Mouse (Mus musculus): ENCODE measurements around the gene Fuk.
"Not testable (repeated sequence)": the region's sequence is repeated elsewhere in the genome, so short reads cannot be mapped to it uniquely, and the experiment has no call there.

The Fuk gene

DNA sequence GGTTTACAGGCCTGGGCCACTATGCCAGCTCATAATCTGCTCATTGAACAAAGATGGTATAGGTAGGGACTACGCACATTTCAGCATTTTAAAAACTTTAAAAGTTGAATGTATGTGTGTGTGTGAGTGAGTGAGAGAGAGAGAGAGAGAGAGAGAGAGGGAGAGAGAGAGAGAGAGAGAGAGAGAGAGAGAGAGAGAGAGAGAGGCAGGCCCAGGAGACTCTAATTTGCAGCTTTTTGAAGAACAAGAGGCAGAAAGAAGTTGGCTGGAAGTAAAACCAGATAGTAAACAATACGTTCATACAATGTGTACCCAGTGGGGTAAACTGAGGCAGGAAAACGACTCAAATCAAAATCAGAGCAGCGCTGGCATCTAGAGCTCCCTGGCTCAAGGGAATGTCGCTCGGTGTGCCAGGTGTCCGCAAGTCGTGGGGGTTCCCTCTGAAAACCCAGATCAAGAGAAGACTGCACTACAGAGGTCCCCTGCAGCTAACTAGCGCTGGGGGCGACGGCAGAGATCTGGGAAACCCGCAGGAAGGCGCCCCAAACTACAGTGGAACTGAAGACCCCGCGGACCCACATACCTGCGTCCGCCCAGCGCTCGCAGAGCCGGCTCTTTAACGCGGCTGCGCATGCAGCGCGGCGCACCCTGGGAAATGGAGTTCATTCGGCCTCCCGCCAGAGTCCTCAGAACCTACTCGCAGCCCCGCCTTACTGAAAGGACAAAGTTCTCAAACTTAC, at the start of gene Fuk:
Fuk (minus strand) TSS at position 650 of the 740 bp plus-strand sequence.
- peak; percentile 76 for DNase-seq (ENCODE audit: inconsistent ontology term)

GRCm38 (mm10) chr8:110950065-110950484, 47.8 kb upstream of the Fuk start:
- no peak for DNase-seq (ENCODE audit: inconsistent ontology term)

DNA sequence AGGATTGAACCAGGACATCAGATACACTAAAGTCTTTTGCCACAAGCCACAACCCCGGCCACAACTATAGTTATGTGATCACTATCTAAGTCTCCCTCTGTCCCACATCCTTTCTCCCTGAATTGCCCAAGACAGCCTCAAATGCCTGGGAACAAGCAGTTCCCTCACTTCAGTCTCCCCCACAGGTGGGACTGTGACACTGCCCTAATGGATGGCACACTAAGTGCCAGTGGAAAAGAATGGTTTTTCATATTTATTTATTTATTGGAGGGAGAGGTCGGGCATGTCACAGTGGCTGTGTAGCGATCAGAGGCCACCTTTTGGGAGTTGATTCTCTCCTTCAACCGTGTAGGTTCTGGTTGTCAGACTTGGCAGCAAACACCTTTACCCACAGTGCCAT, 43.4 kb upstream of the Fuk start:
- DNase-seq (ENCODE audit: inconsistent ontology term): no peak

DNA sequence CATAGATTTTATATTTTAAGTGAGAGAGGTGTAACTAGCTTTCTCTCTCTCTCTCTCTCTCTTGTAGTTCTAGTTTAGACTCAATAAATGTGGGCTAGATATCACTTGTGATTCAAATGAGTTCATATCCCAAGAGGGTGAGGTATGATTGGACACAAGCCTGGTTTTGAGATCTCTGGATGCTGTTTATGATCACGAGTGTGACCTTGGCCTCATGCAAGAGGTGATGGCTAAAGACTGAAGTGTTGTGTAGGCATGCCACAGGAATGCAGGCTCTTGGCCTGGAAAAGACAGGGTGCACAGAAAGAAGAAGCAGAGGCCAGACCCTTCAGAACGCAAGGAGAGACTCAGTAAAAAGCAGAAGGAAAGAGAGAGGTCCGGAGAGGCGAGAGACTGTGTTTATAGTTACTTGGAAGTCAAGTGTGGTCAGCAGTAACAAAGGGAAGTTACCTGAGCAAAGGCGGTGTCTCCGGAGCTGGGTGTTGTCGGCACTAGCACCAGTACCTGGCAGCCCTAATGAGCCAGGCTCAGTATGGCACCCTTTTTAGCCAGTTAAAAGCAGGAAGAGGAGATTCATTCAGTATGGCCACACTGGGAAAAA, 42.1 kb upstream of the Fuk start:
- DNase-seq (ENCODE audit: inconsistent ontology term): peak; percentile 11

DNA sequence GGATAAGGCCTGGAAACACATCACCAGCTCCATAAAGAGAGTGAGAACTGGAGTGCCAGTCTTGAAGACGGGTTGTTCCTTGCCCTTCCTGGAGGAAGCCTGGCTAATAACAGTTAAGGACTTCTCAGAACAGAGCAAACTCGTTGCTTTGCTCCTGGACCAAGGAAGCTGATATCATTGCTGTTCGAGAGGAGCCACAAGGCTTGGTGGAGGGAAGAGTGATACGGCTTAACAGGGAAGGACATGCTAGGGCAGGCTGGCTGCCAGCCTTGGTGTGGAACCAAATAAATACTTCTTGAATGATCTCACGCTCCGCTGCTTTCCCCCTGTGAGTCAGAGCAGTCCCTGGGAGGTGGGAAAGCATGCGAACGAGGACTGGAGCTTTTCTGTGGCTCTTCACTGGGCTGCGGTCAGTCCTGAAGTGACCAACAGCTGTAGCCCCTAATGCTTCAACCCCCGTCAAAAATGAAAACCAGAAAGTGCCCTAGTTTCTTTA, 39.2 kb upstream of the Fuk start:
- DNase-seq (ENCODE audit: inconsistent ontology term): peak; percentile 93

- DNase-seq (ENCODE audit: inconsistent ontology term): no peak
Observed at GRCm38 (mm10) chr8:110940682-110941452, 38.6 kb upstream of the Fuk start.

DNA sequence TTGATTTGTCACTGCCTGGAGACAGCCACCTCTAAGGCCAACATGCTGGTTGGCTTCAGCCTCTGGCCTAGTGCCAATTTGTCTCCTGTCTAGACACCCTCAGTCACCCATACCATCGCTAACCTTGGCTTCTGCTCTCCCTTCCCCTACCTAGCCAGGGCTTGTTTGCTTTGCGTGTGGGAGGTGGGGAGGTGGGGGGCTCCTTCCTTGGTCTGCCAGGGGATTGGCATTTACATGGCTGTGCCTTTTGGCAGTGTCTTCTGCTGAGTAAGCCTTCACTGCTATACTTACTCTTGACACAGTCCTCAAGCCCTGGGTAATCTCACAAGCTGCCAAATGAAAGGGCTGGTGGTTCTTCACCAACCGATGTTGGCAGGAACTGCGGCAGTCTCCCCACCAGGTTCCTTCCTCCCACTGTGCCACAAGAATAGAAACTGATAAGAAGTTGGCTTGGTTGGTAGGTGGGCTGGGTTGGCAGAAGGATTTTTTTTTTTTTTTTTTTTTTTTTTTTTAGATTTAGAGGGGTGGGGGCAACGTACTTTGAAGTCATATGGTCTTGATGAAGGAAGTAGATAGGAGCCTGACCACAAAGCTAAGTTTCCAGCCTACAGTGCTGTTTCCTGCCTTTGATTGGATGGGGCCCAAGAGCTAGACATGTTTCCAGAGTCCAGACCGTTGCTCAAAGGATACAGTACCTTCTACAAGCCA, 36.7 kb upstream of the Fuk start:
- peak; percentile 38 for DNase-seq (ENCODE audit: inconsistent ontology term)

- no peak for DNase-seq (ENCODE audit: inconsistent ontology term)
Observed at GRCm38 (mm10) chr8:110936217-110936616, 33.9 kb upstream of the Fuk start.

DNA sequence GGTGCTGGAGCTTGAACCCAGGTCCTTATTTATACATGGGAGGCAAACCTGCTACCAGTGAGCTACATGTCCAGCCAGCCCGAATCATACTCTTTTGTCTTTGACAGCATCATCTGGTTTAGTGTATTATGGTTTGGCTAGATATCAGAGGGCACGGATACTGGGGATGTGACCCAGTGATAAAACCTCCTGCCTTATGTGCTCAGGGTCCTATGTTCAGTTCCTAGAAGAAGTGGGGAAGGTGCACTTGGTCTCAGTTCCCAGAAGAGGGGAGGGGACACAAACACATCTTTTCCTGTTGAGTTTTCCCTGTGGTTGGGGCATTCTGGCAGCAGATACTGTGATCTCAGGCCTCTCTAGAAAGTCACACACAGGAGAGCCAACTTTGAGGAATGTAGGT, 31.0 kb upstream of the Fuk start:
- no peak for DNase-seq (ENCODE audit: inconsistent ontology term)

DNA sequence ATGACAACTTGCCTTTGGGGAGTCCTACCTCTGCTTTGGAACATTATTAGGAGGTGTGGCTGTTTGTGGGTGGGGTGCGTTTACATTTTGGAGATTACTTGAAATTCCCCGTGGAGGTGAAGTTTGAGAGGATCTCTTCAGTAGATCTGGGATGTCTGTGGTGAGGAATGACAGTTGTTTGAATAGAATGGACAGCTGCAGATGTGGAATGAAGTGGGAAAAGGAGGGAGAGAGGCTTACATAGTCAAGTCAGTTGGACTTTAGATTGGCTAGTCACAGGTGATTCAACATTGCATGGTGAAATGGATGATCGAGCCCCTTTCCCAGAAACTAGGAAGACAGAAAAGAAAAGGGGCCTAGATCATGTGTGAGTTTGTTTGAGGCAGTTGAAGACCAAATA, 30.2 kb upstream of the Fuk start:
- DNase-seq (ENCODE audit: inconsistent ontology term): no peak

DNA sequence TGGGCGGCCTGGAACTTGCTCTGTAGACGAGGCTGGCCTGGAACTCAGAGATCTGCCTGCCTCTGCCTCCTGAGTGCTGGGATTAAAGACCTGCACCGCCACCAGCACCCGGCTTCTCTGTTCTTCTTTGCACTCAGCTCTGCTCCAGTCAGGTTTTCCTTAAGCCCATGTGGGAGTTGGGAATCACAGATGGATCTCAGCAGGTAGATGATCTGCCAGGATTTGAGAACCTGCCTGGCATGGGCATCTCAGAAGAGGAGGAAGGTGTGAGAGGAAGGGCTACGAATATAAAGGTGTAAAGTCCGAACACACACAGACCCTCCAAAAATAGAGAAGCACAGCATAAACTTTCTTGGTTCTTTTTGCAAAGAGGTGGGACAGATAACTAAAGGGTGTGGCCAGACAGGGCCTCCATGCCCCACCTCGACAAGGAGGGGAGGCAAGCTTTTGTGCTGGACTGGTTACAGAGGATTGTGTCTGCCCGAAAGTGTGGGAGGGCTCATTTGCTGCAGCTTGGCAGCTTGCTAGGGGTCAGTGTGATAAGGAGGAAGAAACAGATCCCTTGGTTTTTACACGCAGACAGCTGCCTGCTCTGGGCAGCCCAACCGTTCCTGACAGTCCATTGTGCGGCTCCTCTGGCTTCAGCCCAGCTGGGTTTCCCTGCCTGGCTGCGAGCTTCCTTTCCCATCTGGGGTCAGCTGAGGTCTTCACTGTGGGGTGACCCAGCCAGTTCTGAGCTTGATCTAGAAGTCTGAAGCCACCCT, 29.1 kb upstream of the Fuk start:
- peak; percentile 64 for DNase-seq (ENCODE audit: inconsistent ontology term)

GRCm38 (mm10) chr8:110929672-110930071, 27.4 kb upstream of the Fuk start:
- not testable (repeated sequence) for DNase-seq (ENCODE audit: inconsistent ontology term)

GRCm38 (mm10) chr8:110929066-110929465, 26.8 kb upstream of the Fuk start:
- no peak for DNase-seq (ENCODE audit: inconsistent ontology term)

- DNase-seq (ENCODE audit: inconsistent ontology term): no peak
Observed at GRCm38 (mm10) chr8:110928435-110928834, 26.1 kb upstream of the Fuk start.

DNA sequence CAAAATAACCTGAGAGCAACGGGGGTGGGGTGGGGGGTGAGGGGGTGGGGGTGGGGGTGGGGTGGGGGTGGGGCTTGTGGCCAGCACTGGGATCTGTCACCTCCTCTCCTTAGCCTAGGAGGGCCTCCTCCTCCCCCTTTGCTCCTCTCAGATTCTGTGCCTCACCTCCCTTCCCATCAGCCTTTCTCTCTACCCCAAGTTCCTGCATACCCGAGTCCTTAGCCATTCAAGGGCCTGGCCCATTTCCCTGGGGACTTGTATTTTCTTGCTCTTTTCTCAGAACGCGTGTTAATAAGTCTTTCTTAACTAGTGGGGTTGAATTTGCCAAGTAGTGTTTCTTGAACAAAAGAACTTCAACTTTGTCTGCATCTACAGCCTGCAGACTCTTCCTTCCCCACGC, 24.4 kb upstream of the Fuk start:
- no peak for DNase-seq (ENCODE audit: inconsistent ontology term)

DNA sequence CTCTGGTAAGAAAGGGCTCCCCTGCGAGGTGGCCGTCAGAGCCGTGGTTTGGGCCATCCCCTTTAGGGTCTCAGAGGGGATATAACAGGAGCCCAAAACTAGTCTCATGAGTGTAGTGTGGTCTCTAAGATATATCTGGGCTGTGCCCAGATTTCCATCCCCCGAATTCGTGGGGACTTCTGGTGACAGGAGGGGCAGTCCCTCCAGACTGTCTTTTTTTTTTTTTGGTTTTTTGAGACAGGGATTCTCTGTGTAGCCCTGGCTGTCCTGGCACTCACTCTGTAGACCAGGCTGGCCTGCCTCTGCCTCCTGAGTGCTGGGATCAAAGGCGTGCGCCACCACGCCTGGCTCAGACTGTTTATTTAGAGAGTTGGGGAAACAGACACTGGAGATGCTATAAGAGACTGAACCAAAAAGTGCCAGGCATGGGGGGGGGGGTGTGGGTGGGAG, 23.4 kb upstream of the Fuk start:
- DNase-seq (ENCODE audit: inconsistent ontology term): no peak

DNA sequence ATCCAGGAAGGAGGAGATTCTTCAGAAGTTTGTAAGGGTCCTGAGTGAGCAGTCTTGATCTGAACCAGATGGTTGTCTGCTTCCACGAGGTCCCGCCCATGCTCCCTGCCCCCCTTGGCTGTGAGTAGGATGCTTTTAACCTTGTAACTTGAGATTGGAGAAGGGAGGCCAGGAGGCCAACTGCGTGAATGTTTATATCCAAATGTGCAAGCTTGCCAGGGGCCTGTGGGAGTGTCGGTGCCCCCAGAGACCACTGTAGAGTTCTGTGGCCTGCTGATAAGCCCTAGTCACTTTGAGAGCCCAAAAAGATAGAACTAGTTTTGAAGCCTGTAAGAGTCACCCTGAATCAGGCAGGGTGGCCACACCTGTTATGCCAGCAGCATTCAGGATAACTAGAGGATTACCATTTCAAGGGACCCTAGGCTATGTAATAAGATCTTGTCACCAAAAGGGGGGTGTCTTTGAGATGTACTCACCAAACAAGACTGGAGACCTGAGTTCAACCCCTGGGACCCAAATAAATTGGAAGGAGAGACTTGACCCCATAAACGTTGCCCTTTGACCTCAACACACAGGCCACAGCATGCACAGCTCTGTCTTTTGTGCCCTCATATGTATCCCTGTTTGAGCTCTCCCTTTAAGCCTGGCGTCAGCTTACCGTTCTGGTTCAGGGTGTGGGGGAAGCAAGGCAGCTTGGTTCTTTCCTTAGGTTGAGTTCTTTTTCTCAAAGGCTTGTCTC, 19.4 kb upstream of the Fuk start:
- no peak for DNase-seq (ENCODE audit: inconsistent ontology term)

- DNase-seq (ENCODE audit: inconsistent ontology term): no peak
Observed at GRCm38 (mm10) chr8:110920773-110921277, 18.5 kb upstream of the Fuk start.

GRCm38 (mm10) chr8:110920032-110920772, 17.9 kb upstream of the Fuk start:
- peak; percentile 32 for DNase-seq (ENCODE audit: inconsistent ontology term)
